Mouse (Mus musculus) liver, embryonic 14.5 days (tissue): ENCODE data around the gene Egln3. TPM values are rescaled to one million over a fixed set of nuclear protein-coding genes. Genes with fewer than 3 reads are reported as not detected.

Experiments
- ATAC-seq: fragments of 200-750 bp; cut with Nextera tagmentation; 2 replicates; pipeline ENCODE4 v1.8.0; 2017; ENCODE audit warnings: moderate number of reproducible peaks, mild to moderate bottlenecking, moderate library complexity; ENCODE audit not compliant: insufficient read depth
- DNase-seq, 3 experiments: peaks; one replicate each; pipeline ENCODE4 v3.0.0-alpha.2; 2012 to 2013; ENCODE audit warnings: low read depth in 3 of 3, low spot score in 3 of 3
- H3K27ac ChIP-seq: fragments of 300-500 bp; sonication (generic); 2 replicates; pipeline ENCODE4 v1.5.1; 2014; ENCODE audit warnings: moderate library complexity, mild to moderate bottlenecking, control low read depth, inconsistent platforms
- H3K27me3 ChIP-seq: fragments of 300-500 bp; sonication (generic); 2 replicates; pipeline ENCODE4 v1.6.1; 2014; ENCODE audit warnings: mild to moderate bottlenecking, low read length, moderate library complexity; ENCODE audit not compliant: control insufficient read depth, insufficient read depth
- H3K36me3 ChIP-seq: fragments of 300-500 bp; sonication (generic); replicated peaks from 2 replicates; pipeline ENCODE4 v1.6.1; 2014; ENCODE audit warnings: low read depth; ENCODE audit not compliant: control insufficient read depth, insufficient read depth
- H3K4me1 ChIP-seq, 2 experiments: fragments of 200-500 bp in 1 of 2; fragments of 300-500 bp in 1 of 2; sonication (generic) in 1 of 2; replicated peaks; 2 replicates each; pipeline ENCODE4 v1.6.1; 2012 to 2014; ENCODE audit warnings: antibody characterized with exemption in 1 of 2, inconsistent platforms in 1 of 2, low read length in 1 of 2; ENCODE audit not compliant: control insufficient read depth in 2 of 2, insufficient read depth in 2 of 2
- H3K4me2 ChIP-seq: fragments of 300-500 bp; sonication (generic); 2 replicates; pipeline ENCODE4 v1.6.1; 2014; ENCODE audit warnings: low read depth, mild to moderate bottlenecking, control low read depth, moderate library complexity
- H3K4me3 ChIP-seq, 2 experiments: fragments of 200-500 bp in 1 of 2; fragments of 300-500 bp in 1 of 2; sonication (generic) in 1 of 2; 2 replicates each; pipeline ENCODE4 v1.5.1; 2012 to 2014; ENCODE audit warnings: low read depth in 2 of 2, low read length in 2 of 2, mild to moderate bottlenecking in 2 of 2, control low read depth in 1 of 2, inconsistent platforms in 1 of 2, moderate library complexity in 1 of 2; ENCODE audit not compliant: insufficient read depth in 1 of 2
- H3K9ac ChIP-seq: fragments of 300-500 bp; sonication (generic); replicated peaks from 2 replicates; pipeline ENCODE4 v1.6.1; 2014; ENCODE audit warnings: mild to moderate bottlenecking, control low read depth, moderate library complexity
- H3K9me3 ChIP-seq: fragments of 300-500 bp; sonication (generic); 2 replicates; pipeline ENCODE4 v1.6.1; 2016; ENCODE audit warnings: low read length, mixed read lengths; ENCODE audit not compliant: control insufficient read depth
- CTCF ChIP-seq: IDR thresholded peaks from 2 replicates; pipeline ENCODE4 v1.5.1; 2016; ENCODE audit warnings: antibody characterized with exemption, low read depth, control low read depth
- EP300 ChIP-seq: IDR thresholded peaks from 2 replicates; pipeline ENCODE4 v1.6.1; 2016; ENCODE audit warnings: antibody characterized with exemption, low read depth
- WGBS: fragments of 180-500 bp; shearing (Covaris S2); extraction: QIAGEN DNeasy Blood & Tissue Kit; methylation state at CpG from one replicate; pipeline ENCODE4 v1.1.7; 2014; ENCODE audit not compliant: insufficient replicate concordance; 5-methylcytosine and 5-hydroxymethylcytosine counted together
- polyA plus RNA-seq, 2 experiments: library from polyadenylated mRNA; depleted of rRNA in 1 of 2; stranded (reverse) in 1 of 2; unstranded in 1 of 2; fragments of >200 nt; fragmentation: Nextera tagmentation in 1 of 2; extraction: Ambion mirVana in 1 of 2; gene quantifications; 2 replicates each; pipeline versions ENCODE4 v1.2.1 to v1.2.3; 2012 to 2014

Egln3 gene
- polyA plus RNA-seq, 2 experiments = 1.1 to 1.5 TPM

GRCm38 (mm10) chr12:54164724-54165050, 39.0 kb downstream of the Egln3 start:
- no peak for ATAC-seq
- Histone ChIP-seq H3K36me3 (no peaks in the 10 kb centered on the region), H3K9ac (no peak overlapping the region), H3K4me2 (no peak overlapping the region), H3K4me1 (peaks cover 29 to 34% of the 10 kb centered on the region in 2 experiments), H3K27ac (no peak overlapping the region), H3K9me3 (no peaks in the 10 kb centered on the region), H3K4me3 (no peak overlapping the region), H3K27me3 (no peaks in the 10 kb centered on the region; the same call in 1 of the 2 replicates)
- TF ChIP-seq CTCF = no peak
- TF ChIP-seq EP300 = no peak
- DNase-seq = no peak
- 27% methylated on average over 6 of the region's 6 CpGs for WGBS

DNA sequence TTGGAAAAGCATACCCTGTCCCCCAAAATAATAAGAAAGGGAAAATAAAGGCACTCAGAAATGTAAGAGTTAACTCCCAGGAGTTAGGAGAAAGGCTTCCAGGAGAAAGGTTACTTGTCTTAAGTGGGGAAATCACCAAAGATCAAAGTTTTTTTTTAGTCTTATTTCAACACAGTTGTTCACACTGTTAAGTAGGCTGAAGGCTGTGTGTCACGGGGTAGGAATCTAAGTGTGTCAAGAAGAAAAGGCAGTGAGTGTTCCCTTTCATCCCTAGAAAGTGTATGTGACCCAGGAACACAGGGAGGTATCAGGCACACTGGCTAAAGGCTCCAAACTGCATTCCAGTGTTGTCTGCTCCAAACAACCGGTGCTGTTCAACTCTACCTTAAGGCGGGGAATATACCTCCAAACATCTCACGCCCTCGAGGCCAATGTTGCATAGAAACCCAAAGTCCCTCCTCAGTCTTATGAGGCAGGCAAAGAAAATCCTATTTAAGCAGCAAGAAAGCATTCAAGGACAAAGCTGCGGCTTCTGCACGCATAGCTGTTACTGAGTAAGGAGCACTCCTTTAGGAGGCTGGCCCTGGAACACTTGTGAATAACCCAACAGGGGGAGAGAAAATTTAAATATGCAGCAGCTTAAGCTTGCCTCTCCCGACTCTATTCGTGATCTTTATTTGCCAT, 39.5 kb downstream of the Egln3 start:
- ATAC-seq (no peak), DNase-seq (no peak)
- Histone ChIP-seq H3K4me3 (no peak overlapping the region), H3K27ac (no peak overlapping the region; the same call in 1 of the 2 replicates), H3K9ac (no peak overlapping the region), H3K4me1 (peaks cover 30 to 38% of the 10 kb centered on the region in 2 experiments), H3K4me2 (peak overlapping the region; percentile 81; the same call in 1 of the 2 replicates), H3K36me3 (no peaks in the 10 kb centered on the region), H3K9me3 (no peaks in the 10 kb centered on the region), H3K27me3 (no peaks in the 10 kb centered on the region; the same call in 1 of the 2 replicates)
- 30% methylated on average over 9 of the region's 9 CpGs for WGBS
- TF ChIP-seq CTCF = no peak
- TF ChIP-seq EP300 = no peak

DNA sequence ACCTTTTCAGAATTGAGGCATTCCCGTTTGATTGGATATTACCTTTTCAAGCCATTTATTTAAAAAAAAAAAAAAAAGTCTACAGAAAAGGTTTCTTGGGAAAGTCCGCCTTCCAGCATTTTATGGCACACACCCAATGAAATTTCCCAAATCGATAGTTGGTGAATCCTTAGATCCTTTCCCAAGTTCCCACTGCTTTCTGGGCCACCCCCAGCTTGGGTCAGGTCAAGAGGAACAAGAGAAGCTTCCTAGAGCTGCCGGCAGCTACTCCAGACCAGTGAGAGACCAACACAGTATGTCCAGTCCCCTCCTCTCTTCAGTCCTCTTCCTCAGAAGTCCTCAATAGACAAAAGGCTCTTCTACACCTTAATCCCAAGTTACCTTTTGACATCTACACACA, 40.5 kb downstream of the Egln3 start:
- peaks cover 30 to 42% of the 10 kb centered on the region in 2 experiments for H3K4me1 ChIP-seq
- ATAC-seq = peak; percentile 38; the same call in 1 of the 2 replicates

DNA sequence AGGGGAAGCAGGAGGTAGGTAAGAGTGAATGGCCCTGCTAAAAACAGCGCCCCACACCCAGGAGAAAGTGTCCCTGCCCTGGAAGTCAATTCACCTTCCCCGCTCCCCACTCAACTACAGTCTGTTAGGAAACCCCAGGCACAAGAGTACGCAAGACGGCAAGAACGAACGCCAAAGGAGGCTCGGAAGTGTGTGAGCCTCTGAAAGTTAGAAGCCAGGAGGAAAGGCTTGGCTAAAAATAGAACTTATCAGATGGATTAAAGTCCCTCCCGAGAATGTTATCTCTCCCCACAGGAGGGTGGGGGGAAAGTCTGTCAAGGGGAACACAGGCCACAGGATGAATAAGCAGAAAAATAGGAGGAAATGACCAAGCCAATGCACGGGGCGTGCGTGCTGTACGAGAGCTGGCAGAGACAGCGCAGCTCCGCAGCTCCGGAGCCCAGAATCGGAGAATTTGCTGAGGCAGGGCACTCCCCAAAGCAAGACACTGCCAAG, 41.0 kb downstream of the Egln3 start:
- WGBS = 1% methylated on average over 16 of the region's 16 CpGs
- Histone ChIP-seq H3K36me3 (no peaks in the 10 kb centered on the region), H3K27ac (peak overlapping the region; percentile 88), H3K4me1 (peaks cover 30 to 42% of the 10 kb centered on the region in 2 experiments), H3K4me3 (peak overlapping the region; percentile 40), H3K4me2 (peak overlapping the region; percentile 81), H3K27me3 (no peaks in the 10 kb centered on the region; the same call in 1 of the 2 replicates), H3K9ac (peak overlapping the region; percentile 77), H3K9me3 (no peaks in the 10 kb centered on the region)
- TF ChIP-seq CTCF (no peak), EP300 (peak; percentile 96)
- ATAC-seq (peak; percentile 93), DNase-seq (peak; percentile 51 to 85 (median 75))

More for the DNA sequence above, 40.5 kb downstream of the Egln3 start:
- Histone ChIP-seq H3K9ac (peak overlapping the region; percentile 77), H3K27me3 (no peaks in the 10 kb centered on the region; the same call in 1 of the 2 replicates), H3K27ac (peak overlapping the region; percentile 88), H3K4me3 (peak overlapping the region; percentile 40), H3K4me2 (peak overlapping the region; percentile 81), H3K9me3 (no peaks in the 10 kb centered on the region), H3K36me3 (no peaks in the 10 kb centered on the region)
- no peak for TF ChIP-seq CTCF
- no peak for TF ChIP-seq EP300
- WGBS = 7% methylated on average over 4 of the region's 4 CpGs
- DNase-seq = no peak

DNA sequence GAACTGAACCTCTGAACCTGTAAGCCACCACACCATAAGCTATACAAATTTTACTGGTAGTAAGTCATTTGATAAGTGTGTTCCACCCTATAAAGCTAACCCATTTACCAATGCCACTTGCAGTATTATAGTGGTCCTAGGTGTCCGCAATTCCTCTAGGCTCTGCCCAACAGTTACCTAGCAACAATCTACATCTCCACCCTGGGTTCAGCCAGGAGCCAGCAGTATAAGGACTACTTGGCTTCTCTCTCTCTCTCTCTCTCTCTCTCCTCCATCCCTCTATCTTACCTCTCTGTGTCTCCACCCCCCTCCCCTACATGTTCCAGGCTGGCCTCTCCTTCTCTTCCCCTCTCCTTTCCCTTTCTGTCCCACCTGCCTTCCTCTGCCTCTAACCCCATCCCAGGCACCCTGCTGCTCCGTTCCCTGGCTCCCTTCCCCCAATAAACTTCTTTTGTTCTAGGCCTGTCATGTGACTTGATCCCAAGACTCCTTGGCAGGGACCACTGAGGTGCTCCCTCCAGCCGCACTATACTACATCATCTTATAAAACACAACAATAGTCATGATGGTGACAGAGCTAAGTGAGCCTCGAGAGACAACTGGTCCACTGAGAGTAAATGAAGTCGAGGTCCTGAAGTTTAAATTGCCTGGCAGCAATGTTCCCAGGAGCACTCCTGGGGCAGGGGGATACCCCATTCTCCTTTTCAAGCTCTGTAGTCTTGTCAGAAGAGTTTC, 42.0 kb downstream of the Egln3 start:
- no peaks in the 10 kb centered on the region for H3K9me3 ChIP-seq
- H3K27me3 ChIP-seq = no peaks in the 10 kb centered on the region; the same call in 1 of the 2 replicates
- no peak overlapping the region; the same call in 1 of the 2 replicates for H3K27ac ChIP-seq
- H3K4me2 ChIP-seq = peak overlapping the region; percentile 81
- H3K36me3 ChIP-seq = no peaks in the 10 kb centered on the region
- no peak overlapping the region for H3K4me3 ChIP-seq
- ATAC-seq (peak; percentile 30), DNase-seq (no peak)
- H3K9ac ChIP-seq = no peak overlapping the region
- TF ChIP-seq CTCF (no peak), EP300 (no peak)
- H3K4me1 ChIP-seq = peaks cover 30 to 42% of the 10 kb centered on the region in 2 experiments
- WGBS = 37% methylated on average over 5 of the region's 5 CpGs
